17 mouse cellular contexts compared by ENCODE assay signal in the genomic region with DNA sequence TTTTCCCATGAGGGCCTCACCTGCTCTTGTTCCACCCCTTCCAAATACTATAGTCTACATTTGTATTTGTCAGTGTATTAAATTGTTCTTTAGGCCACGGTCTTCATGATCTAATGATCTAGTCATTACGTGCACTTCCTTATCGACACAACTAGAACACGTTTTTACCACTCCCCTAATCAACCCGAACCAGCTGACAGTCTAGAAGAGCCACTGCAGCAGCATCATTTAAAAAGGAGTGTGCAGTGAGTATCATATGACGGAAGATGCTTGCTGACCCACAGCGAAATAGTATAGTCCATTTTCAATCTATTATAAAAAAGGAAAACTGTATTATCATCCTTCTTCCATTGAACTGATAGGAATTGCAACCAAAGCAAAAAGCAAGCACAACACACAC.
"Had no signal": no experiment of that assay in that cellular context is flagged by ENCODE, and none has a peak within 500 bp of the region (broad histone marks: within the 10 kb centered on the region; RNA-seq: fewer than 3 reads in every experiment).

No protein-coding gene starts in this region.

- H3K4me2 ChIP-seq: neural tube, embryonic 12.5 days; neural tube, embryonic 13.5 days; neural tube, embryonic 15.5 days; stomach, embryonic 15.5 days had no signal

- H3K27ac ChIP-seq: neural tube, embryonic 12.5 days; neural tube, embryonic 13.5 days; neural tube, embryonic 15.5 days; stomach, embryonic 15.5 days; stomach, postnatal 0 days had no signal

- H3K9ac ChIP-seq: neural tube, embryonic 12.5 days; neural tube, embryonic 13.5 days; neural tube, embryonic 15.5 days; stomach, embryonic 15.5 days had no signal

- H3K4me1 ChIP-seq: neural tube, embryonic 12.5 days; neural tube, embryonic 13.5 days; neural tube, embryonic 15.5 days; stomach, embryonic 15.5 days had no signal

- H3K27me3 ChIP-seq: neural tube, embryonic 12.5 days; neural tube, embryonic 13.5 days; neural tube, embryonic 15.5 days; stomach, embryonic 15.5 days had no signal

- H3K36me3 ChIP-seq: neural tube, embryonic 12.5 days; neural tube, embryonic 13.5 days; neural tube, embryonic 15.5 days; stomach, embryonic 15.5 days had no signal

- DNase-seq: retina, postnatal 1 day; right cerebral cortex, adult 18-20 months; right cerebral cortex, postnatal 14 days; right cerebral cortex, postnatal 25 days; right cerebral cortex, postnatal 4 days; spleen, adult 18-20 months; thymus, adult 18-20 months; thymus, adult 2 months; thymus, postnatal 14 days; thymus, postnatal 25 days; thymus, postnatal 36 days; thymus, postnatal 4 days had no signal

- H3K9me3 ChIP-seq: neural tube, embryonic 12.5 days; neural tube, embryonic 13.5 days; neural tube, embryonic 15.5 days; stomach, embryonic 15.5 days had no signal

- H3K4me3 ChIP-seq: neural tube, embryonic 12.5 days; neural tube, embryonic 13.5 days; neural tube, embryonic 15.5 days; stomach, embryonic 15.5 days had no signal
